Mouse (Mus musculus): ENCODE data around the gene Ptpra. TPM values are rescaled to one million over a fixed set of nuclear protein-coding genes. Genes with fewer than 3 reads are reported as not detected.

Ptpra gene
- total and polyA plus RNA-seq, 3 experiments = 38.5 to 73.3 (median 40.4) TPM

- TF ChIP-seq ZMIZ1 (IDR thresholded peaks at IDR 0.05; ENCODE audit: low read depth, low read length) = no peak
- no peak for TF ChIP-seq HCFC1 (IDR thresholded peaks at IDR 0.05; ENCODE audit: low read depth, low read length)
- TF ChIP-seq MAFK (IDR thresholded peaks at IDR 0.05; ENCODE audit: insufficient replicate concordance, low read length) = no peak
- TF ChIP-seq KAT2A (IDR thresholded peaks at IDR 0.05; ENCODE audit: insufficient replicate concordance, low read length) = no peak
- TF ChIP-seq MAZ (IDR thresholded peaks at IDR 0.05; ENCODE audit: low read depth, low read length) = no peak
- no peak for TF ChIP-seq RAD21 (IDR thresholded peaks at IDR 0.05; ENCODE audit: low read depth, low read length)
- TF ChIP-seq MAX (IDR thresholded peaks at IDR 0.05; ENCODE audit: low read length) = no peak
- no peak for TF ChIP-seq CTCF (conservative IDR thresholded peaks at IDR 0.05 in 1 of 2, IDR thresholded peaks at IDR 0.05 in 1 of 2; ENCODE audit: low read depth in 2 of 2, low read length in 2 of 2)
- TF ChIP-seq SIN3A (IDR thresholded peaks at IDR 0.05; ENCODE audit: low read length) = no peak
- no peak for TF ChIP-seq EP300 (IDR thresholded peaks at IDR 0.05; ENCODE audit: low read length)
- no peak for TF ChIP-seq CHD1 (IDR thresholded peaks at IDR 0.05; ENCODE audit: low read depth, low read length)
- no peak for TF ChIP-seq MEF2A (IDR thresholded peaks at IDR 0.05; ENCODE audit: borderline replicate concordance, low read depth, low read length)
- TF ChIP-seq BHLHE40 (IDR thresholded peaks at IDR 0.05; ENCODE audit: low read depth, low read length) = no peak
- H3K4me3 ChIP-seq (replicated peaks in 1 of 3; ENCODE audit: low read depth in 2 of 3, low read length in 2 of 3, poor library complexity in 1 of 3) = no peak overlapping the region
- no peak for DNase-seq (ENCODE audit: extremely low read depth)
- no peaks in the 10 kb centered on the region; the same call in 1 of the 2 replicates for H3K79me2 ChIP-seq (replicated peaks; ENCODE audit: control insufficient read depth, extremely low read depth, insufficient read depth, poor library complexity, severe bottlenecking)
- no peak overlapping the region for H3K4me2 ChIP-seq (ENCODE audit: insufficient read depth, low read depth, poor library complexity, severe bottlenecking)
- H3K36me3 ChIP-seq (replicated peaks in 1 of 2; ENCODE audit: control insufficient read depth in 1 of 2, insufficient read depth in 1 of 2, low read length in 1 of 2) = peaks cover 0 to 25% of the 10 kb centered on the region in 2 experiments
- no peak overlapping the region for H3K27ac ChIP-seq (ENCODE audit: insufficient read depth, low read depth)
- no peaks in the 10 kb centered on the region for H3K27me3 ChIP-seq (replicated peaks)
- in situ Hi-C loops (cut with MboI; ENCODE audit: low pct_ligation_motif_present, low pct_unique_long_range_greater_than_20kb, low sequenced_read_pairs) (no loop called here), dilution Hi-C loops (cut with MboI; ENCODE audit: extremely low pct_ligation_motif_present, extremely low pct_unique_long_range_greater_than_20kb, low sequenced_read_pairs) (no loop called here)
- H3K4me1 ChIP-seq (ENCODE audit: control insufficient read depth in 1 of 2, insufficient read depth in 2 of 2) = peaks cover 0 to 9% of the 10 kb centered on the region in 2 experiments; a peak in 2 of 4 replicates
- no peak overlapping the region for H3K9ac ChIP-seq (ENCODE audit: insufficient read depth, low read depth)
- peaks cover 5% of the 10 kb centered on the region for H3K9me3 ChIP-seq (replicated peaks; ENCODE audit: low read length)
Measured at GRCm38 (mm10) chr2:130496037-130496436, 46.0 kb downstream of the Ptpra start.

GRCm38 (mm10) chr2:130496931-130497330, 46.9 kb downstream of the Ptpra start:
- in situ Hi-C loops (cut with MboI; ENCODE audit: low pct_ligation_motif_present, low pct_unique_long_range_greater_than_20kb, low sequenced_read_pairs) (no loop called here), dilution Hi-C loops (cut with MboI; ENCODE audit: extremely low pct_ligation_motif_present, extremely low pct_unique_long_range_greater_than_20kb, low sequenced_read_pairs) (no loop called here)
- Histone ChIP-seq H3K9me3 (replicated peaks; ENCODE audit: low read length) (peaks cover 5% of the 10 kb centered on the region), H3K4me1 (ENCODE audit: control insufficient read depth in 1 of 2, insufficient read depth in 2 of 2) (peaks cover 0 to 10% of the 10 kb centered on the region in 2 experiments; a peak in 2 of 4 replicates), H3K4me3 (replicated peaks in 1 of 3; ENCODE audit: low read depth in 2 of 3, low read length in 2 of 3, poor library complexity in 1 of 3) (no peak overlapping the region), H3K9ac (ENCODE audit: insufficient read depth, low read depth) (no peak overlapping the region), H3K79me2 (replicated peaks; ENCODE audit: control insufficient read depth, extremely low read depth, insufficient read depth, poor library complexity, severe bottlenecking) (no peaks in the 10 kb centered on the region; the same call in 1 of the 2 replicates), H3K4me2 (ENCODE audit: insufficient read depth, low read depth, poor library complexity, severe bottlenecking) (no peak overlapping the region), H3K36me3 (replicated peaks in 1 of 2; ENCODE audit: control insufficient read depth in 1 of 2, insufficient read depth in 1 of 2, low read length in 1 of 2) (peaks cover 0 to 25% of the 10 kb centered on the region in 2 experiments), H3K27ac (ENCODE audit: insufficient read depth, low read depth) (no peak overlapping the region), H3K27me3 (replicated peaks) (no peaks in the 10 kb centered on the region)
- no peak for TF ChIP-seq KAT2A (IDR thresholded peaks at IDR 0.05; ENCODE audit: insufficient replicate concordance, low read length)
- TF ChIP-seq CHD2 (IDR thresholded peaks at IDR 0.05; ENCODE audit: low read length) = no peak
- no peak for DNase-seq (ENCODE audit: extremely low read depth)

GRCm38 (mm10) chr2:130499546-130499945, 49.5 kb downstream of the Ptpra start:
- dilution Hi-C loops (cut with MboI; ENCODE audit: extremely low pct_ligation_motif_present, extremely low pct_unique_long_range_greater_than_20kb, low sequenced_read_pairs) (no loop called here), in situ Hi-C loops (cut with MboI; ENCODE audit: low pct_ligation_motif_present, low pct_unique_long_range_greater_than_20kb, low sequenced_read_pairs) (no loop called here)
- peaks cover 0 to 12% of the 10 kb centered on the region in 2 experiments; a peak in 2 of 4 replicates for H3K4me1 ChIP-seq (ENCODE audit: control insufficient read depth in 1 of 2, insufficient read depth in 2 of 2)
- H3K4me3 ChIP-seq (replicated peaks in 1 of 3; ENCODE audit: low read depth in 2 of 3, low read length in 2 of 3, poor library complexity in 1 of 3) = no peak overlapping the region
- H3K27ac ChIP-seq (ENCODE audit: insufficient read depth, low read depth) = no peak overlapping the region
- H3K4me2 ChIP-seq (ENCODE audit: insufficient read depth, low read depth, poor library complexity, severe bottlenecking) = no peak overlapping the region
- H3K27me3 ChIP-seq (replicated peaks) = no peaks in the 10 kb centered on the region
- TF ChIP-seq CHD2 (IDR thresholded peaks at IDR 0.05; ENCODE audit: low read length) (no peak), ZC3H11A (IDR thresholded peaks at IDR 0.05; ENCODE audit: low read depth, low read length) (no peak), ELF1 (IDR thresholded peaks at IDR 0.05; ENCODE audit: low read depth, low read length) (no peak), ZNF384 (IDR thresholded peaks at IDR 0.05; ENCODE audit: low read depth, low read length) (no peak), USF1 (IDR thresholded peaks at IDR 0.05; ENCODE audit: low read depth, low read length) (no peak), POLR2A (IDR thresholded peaks at IDR 0.05; ENCODE audit: low read depth, low read length) (no peak), SMC3 (IDR thresholded peaks at IDR 0.05; ENCODE audit: low read depth, low read length) (no peak), JUN (IDR thresholded peaks at IDR 0.05; ENCODE audit: insufficient read depth, low read depth, low read length) (no peak), GABPA (IDR thresholded peaks at IDR 0.05; ENCODE audit: insufficient replicate concordance, low read depth, low read length) (no peak), MAX (IDR thresholded peaks at IDR 0.05; ENCODE audit: low read length) (no peak), MYC (IDR thresholded peaks at IDR 0.05; ENCODE audit: low read depth, low read length) (no peak), MEF2A (IDR thresholded peaks at IDR 0.05; ENCODE audit: borderline replicate concordance, low read depth, low read length) (no peak)
- peaks cover 0 to 23% of the 10 kb centered on the region in 2 experiments for H3K36me3 ChIP-seq (replicated peaks in 1 of 2; ENCODE audit: control insufficient read depth in 1 of 2, insufficient read depth in 1 of 2, low read length in 1 of 2)
- no peak overlapping the region for H3K9ac ChIP-seq (ENCODE audit: insufficient read depth, low read depth)
- H3K9me3 ChIP-seq (replicated peaks; ENCODE audit: low read length) = no peaks in the 10 kb centered on the region
- no peaks in the 10 kb centered on the region; the same call in 1 of the 2 replicates for H3K79me2 ChIP-seq (replicated peaks; ENCODE audit: control insufficient read depth, extremely low read depth, insufficient read depth, poor library complexity, severe bottlenecking)
- no peak for DNase-seq (ENCODE audit: extremely low read depth)

All from CH12.LX (cell line).